Mouse (Mus musculus): Measurements from ENCODE around the gene Mrpl53. TPM values are rescaled to one million over a fixed set of nuclear protein-coding genes. Genes with fewer than 3 reads are reported as not detected.

Gene Mrpl53
- polyA plus RNA-seq, 1 experiment from 2014 or later: 134 TPM

- H3K27me3 ChIP-seq: no peaks in the 10 kb centered on the region; the same call in 1 of the 2 replicates
- ATAC-seq (ENCODE audit: insufficient number of reproducible peaks, insufficient read depth, low FRiP score, low TSS enrichment, low read depth): peak; percentile 10; the same call in 1 of the 2 replicates
- H3K4me1 ChIP-seq (replicated peaks): peaks cover 69% of the 10 kb centered on the region
- H3K4me2 ChIP-seq: peak overlapping the region; percentile 90
- H3K9me3 ChIP-seq: no peaks in the 10 kb centered on the region
- peak overlapping the region; percentile 57 for H3K4me3 ChIP-seq (replicated peaks)
- H3K9ac ChIP-seq (replicated peaks): peak overlapping the region; percentile 91
- 1% methylated on average over 11 of the region's 11 CpGs for WGBS
- H3K36me3 ChIP-seq: peaks cover 13% of the 10 kb centered on the region
- peak overlapping the region; percentile 100 for H3K27ac ChIP-seq
Measured at GRCm38 (mm10) chr6:83138056-83138455, 29.2 kb downstream of the Mrpl53 start.

- Histone ChIP-seq H3K9ac (replicated peaks) (no peak overlapping the region; the same call in 1 of the 2 replicates), H3K9me3 (no peaks in the 10 kb centered on the region), H3K4me1 (replicated peaks) (peaks cover 73% of the 10 kb centered on the region), H3K4me2 (peak overlapping the region; percentile 90; the same call in 1 of the 2 replicates), H3K4me3 (replicated peaks) (0 out of 2 replicates have a peak overlapping the region, but pooled peaks have one; percentile 6), H3K36me3 (peaks cover 15% of the 10 kb centered on the region), H3K27me3 (no peaks in the 10 kb centered on the region; the same call in 1 of the 2 replicates), H3K27ac (0 out of 2 replicates have a peak overlapping the region, but pooled peaks have one; percentile 17)
- no peak for ATAC-seq (ENCODE audit: insufficient number of reproducible peaks, insufficient read depth, low FRiP score, low TSS enrichment, low read depth)
- WGBS: 87% methylated on average over 8 of the region's 8 CpGs
Measured at GRCm38 (mm10) chr6:83140044-83140443, 31.2 kb downstream of the Mrpl53 start.

- Histone ChIP-seq H3K36me3 (peaks cover 23% of the 10 kb centered on the region), H3K4me1 (replicated peaks) (peaks cover 65% of the 10 kb centered on the region), H3K27ac (no peak overlapping the region), H3K4me3 (replicated peaks) (peak overlapping the region; percentile 36), H3K9me3 (no peaks in the 10 kb centered on the region), H3K4me2 (peak overlapping the region; percentile 73), H3K27me3 (no peaks in the 10 kb centered on the region; the same call in 1 of the 2 replicates), H3K9ac (replicated peaks) (peak overlapping the region; percentile 61)
- 29% methylated on average over 4 of the region's 4 CpGs for WGBS
- ATAC-seq (ENCODE audit: insufficient number of reproducible peaks, insufficient read depth, low FRiP score, low TSS enrichment, low read depth): no peak
Measured at GRCm38 (mm10) chr6:83141636-83142035, 32.8 kb downstream of the Mrpl53 start.

- Histone ChIP-seq H3K4me1 (replicated peaks) (peaks cover 68% of the 10 kb centered on the region), H3K27me3 (no peaks in the 10 kb centered on the region; the same call in 1 of the 2 replicates), H3K4me2 (peak overlapping the region; percentile 73), H3K9ac (replicated peaks) (peak overlapping the region; percentile 61), H3K27ac (no peak overlapping the region), H3K9me3 (no peaks in the 10 kb centered on the region), H3K36me3 (peaks cover 29% of the 10 kb centered on the region), H3K4me3 (replicated peaks) (peak overlapping the region; percentile 36)
- WGBS: 4% methylated on average over 41 of the region's 41 CpGs
- no peak for ATAC-seq (ENCODE audit: insufficient number of reproducible peaks, insufficient read depth, low FRiP score, low TSS enrichment, low read depth)
Measured at GRCm38 (mm10) chr6:83142211-83142731, 33.4 kb downstream of the Mrpl53 start.

GRCm38 (mm10) chr6:83142886-83143285 lies 34.0 kb downstream of the Mrpl53 start:
- H3K9ac ChIP-seq (replicated peaks): no peak overlapping the region
- no peaks in the 10 kb centered on the region; the same call in 1 of the 2 replicates for H3K27me3 ChIP-seq
- peaks cover 65% of the 10 kb centered on the region for H3K4me1 ChIP-seq (replicated peaks)
- H3K9me3 ChIP-seq: no peaks in the 10 kb centered on the region
- no peak for ATAC-seq (ENCODE audit: insufficient number of reproducible peaks, insufficient read depth, low FRiP score, low TSS enrichment, low read depth)
- H3K27ac ChIP-seq: no peak overlapping the region
- H3K4me3 ChIP-seq (replicated peaks): no peak overlapping the region
- peak overlapping the region; percentile 73 for H3K4me2 ChIP-seq
- peaks cover 35% of the 10 kb centered on the region for H3K36me3 ChIP-seq
- WGBS: 35% methylated on average over 11 of the region's 11 CpGs

GRCm38 (mm10) chr6:83145209-83145608 lies 36.4 kb downstream of the Mrpl53 start:
- Histone ChIP-seq H3K27me3 (no peaks in the 10 kb centered on the region; the same call in 1 of the 2 replicates), H3K9me3 (no peaks in the 10 kb centered on the region), H3K4me1 (replicated peaks) (peaks cover 42% of the 10 kb centered on the region), H3K36me3 (peaks cover 48% of the 10 kb centered on the region), H3K4me3 (replicated peaks) (no peak overlapping the region), H3K9ac (replicated peaks) (no peak overlapping the region), H3K27ac (peak overlapping the region; percentile 60; the same call in 1 of the 2 replicates), H3K4me2 (no peak overlapping the region)
- 88% methylated on average over 2 of the region's 2 CpGs for WGBS
- no peak for ATAC-seq (ENCODE audit: insufficient number of reproducible peaks, insufficient read depth, low FRiP score, low TSS enrichment, low read depth)

GRCm38 (mm10) chr6:83145805-83146204 lies 37.0 kb downstream of the Mrpl53 start:
- 53% methylated on average over 9 of the region's 9 CpGs for WGBS
- no peak overlapping the region for H3K4me3 ChIP-seq (replicated peaks)
- no peaks in the 10 kb centered on the region; the same call in 1 of the 2 replicates for H3K27me3 ChIP-seq
- H3K9ac ChIP-seq (replicated peaks): 0 out of 2 replicates have a peak overlapping the region, but pooled peaks have one; percentile 8
- peaks cover 39% of the 10 kb centered on the region for H3K4me1 ChIP-seq (replicated peaks)
- H3K4me2 ChIP-seq: no peak overlapping the region
- H3K36me3 ChIP-seq: peaks cover 54% of the 10 kb centered on the region
- peak overlapping the region; percentile 60 for H3K27ac ChIP-seq
- no peaks in the 10 kb centered on the region for H3K9me3 ChIP-seq
- no peak for ATAC-seq (ENCODE audit: insufficient number of reproducible peaks, insufficient read depth, low FRiP score, low TSS enrichment, low read depth)

GRCm38 (mm10) chr6:83147280-83147679 lies 38.4 kb downstream of the Mrpl53 start:
- H3K27ac ChIP-seq: peak overlapping the region; percentile 2; the same call in 1 of the 2 replicates
- WGBS: 68% methylated on average over 7 of the region's 7 CpGs
- H3K4me3 ChIP-seq (replicated peaks): no peak overlapping the region
- no peak overlapping the region for H3K9ac ChIP-seq (replicated peaks)
- no peaks in the 10 kb centered on the region for H3K9me3 ChIP-seq
- peaks cover 28% of the 10 kb centered on the region for H3K4me1 ChIP-seq (replicated peaks)
- H3K36me3 ChIP-seq: peaks cover 69% of the 10 kb centered on the region
- H3K4me2 ChIP-seq: no peak overlapping the region
- ATAC-seq (ENCODE audit: insufficient number of reproducible peaks, insufficient read depth, low FRiP score, low TSS enrichment, low read depth): no peak
- no peaks in the 10 kb centered on the region; the same call in 1 of the 2 replicates for H3K27me3 ChIP-seq

- Histone ChIP-seq H3K27ac (no peak overlapping the region), H3K9ac (replicated peaks) (no peak overlapping the region)
- 32% methylated on average over 8 of the region's 8 CpGs for WGBS
Measured at GRCm38 (mm10) chr6:83151721-83152120, 42.9 kb downstream of the Mrpl53 start.

GRCm38 (mm10) chr6:83153038-83153437 lies 44.2 kb downstream of the Mrpl53 start:
- no peak overlapping the region for H3K27ac ChIP-seq
- no peak for ATAC-seq (ENCODE audit: insufficient number of reproducible peaks, insufficient read depth, low FRiP score, low TSS enrichment, low read depth)
- no peaks in the 10 kb centered on the region for H3K27me3 ChIP-seq
- H3K4me2 ChIP-seq: no peak overlapping the region
- H3K4me1 ChIP-seq (replicated peaks): peaks cover 21% of the 10 kb centered on the region
- no peak overlapping the region for H3K4me3 ChIP-seq (replicated peaks)
- H3K9me3 ChIP-seq: no peaks in the 10 kb centered on the region
- 87% methylated on average over 12 of the region's 12 CpGs for WGBS
- peaks cover 57% of the 10 kb centered on the region for H3K36me3 ChIP-seq
- no peak overlapping the region for H3K9ac ChIP-seq (replicated peaks)

More at GRCm38 (mm10) chr6:83151721-83152120, 42.9 kb downstream of the Mrpl53 start:
- ATAC-seq (ENCODE audit: insufficient number of reproducible peaks, insufficient read depth, low FRiP score, low TSS enrichment, low read depth): no peak
- Histone ChIP-seq H3K27me3 (no peaks in the 10 kb centered on the region), H3K4me3 (replicated peaks) (no peak overlapping the region), H3K4me2 (no peak overlapping the region), H3K4me1 (replicated peaks) (peaks cover 24% of the 10 kb centered on the region), H3K9me3 (no peaks in the 10 kb centered on the region), H3K36me3 (peaks cover 70% of the 10 kb centered on the region)

GRCm38 (mm10) chr6:83153485-83153884 lies 44.6 kb downstream of the Mrpl53 start:
- no peak overlapping the region for H3K4me2 ChIP-seq
- H3K4me1 ChIP-seq (replicated peaks): peaks cover 21% of the 10 kb centered on the region
- no peak overlapping the region for H3K27ac ChIP-seq
- 74% methylated on average over 5 of the region's 5 CpGs for WGBS
- no peak overlapping the region for H3K4me3 ChIP-seq (replicated peaks)
- no peak overlapping the region for H3K9ac ChIP-seq (replicated peaks)
- peaks cover 52% of the 10 kb centered on the region for H3K36me3 ChIP-seq
- H3K9me3 ChIP-seq: no peaks in the 10 kb centered on the region
- no peak for ATAC-seq (ENCODE audit: insufficient number of reproducible peaks, insufficient read depth, low FRiP score, low TSS enrichment, low read depth)
- no peaks in the 10 kb centered on the region for H3K27me3 ChIP-seq
